Mouse (Mus musculus) liver, embryonic 14.5 days (tissue): ENCODE results near the gene Med29. TPM values are rescaled to one million over a fixed set of nuclear protein-coding genes. Genes with fewer than 3 reads are reported as not detected.

ENCODE experiments used
- ATAC-seq: fragments of 200-750 bp; cut with Nextera tagmentation; 2 replicates; pipeline ENCODE4 v1.8.0; 2017; ENCODE audit warnings: moderate number of reproducible peaks, mild to moderate bottlenecking, moderate library complexity; ENCODE audit not compliant: insufficient read depth
- DNase-seq, 3 experiments: peaks; one replicate each; pipeline ENCODE4 v3.0.0-alpha.2; 2012 to 2013; ENCODE audit warnings: low read depth in 3 of 3, low spot score in 3 of 3
- H3K27ac ChIP-seq: fragments of 300-500 bp; sonication (generic); 2 replicates; pipeline ENCODE4 v1.5.1; 2014; ENCODE audit warnings: moderate library complexity, mild to moderate bottlenecking, control low read depth, inconsistent platforms
- H3K27me3 ChIP-seq: fragments of 300-500 bp; sonication (generic); 2 replicates; pipeline ENCODE4 v1.6.1; 2014; ENCODE audit warnings: mild to moderate bottlenecking, low read length, moderate library complexity; ENCODE audit not compliant: control insufficient read depth, insufficient read depth
- H3K36me3 ChIP-seq: fragments of 300-500 bp; sonication (generic); replicated peaks from 2 replicates; pipeline ENCODE4 v1.6.1; 2014; ENCODE audit warnings: low read depth; ENCODE audit not compliant: control insufficient read depth, insufficient read depth
- H3K4me1 ChIP-seq, 2 experiments: fragments of 200-500 bp in 1 of 2; fragments of 300-500 bp in 1 of 2; sonication (generic) in 1 of 2; replicated peaks; 2 replicates each; pipeline ENCODE4 v1.6.1; 2012 to 2014; ENCODE audit warnings: antibody characterized with exemption in 1 of 2, inconsistent platforms in 1 of 2, low read length in 1 of 2; ENCODE audit not compliant: control insufficient read depth in 2 of 2, insufficient read depth in 2 of 2
- H3K4me2 ChIP-seq: fragments of 300-500 bp; sonication (generic); 2 replicates; pipeline ENCODE4 v1.6.1; 2014; ENCODE audit warnings: low read depth, mild to moderate bottlenecking, control low read depth, moderate library complexity
- H3K4me3 ChIP-seq, 2 experiments: fragments of 200-500 bp in 1 of 2; fragments of 300-500 bp in 1 of 2; sonication (generic) in 1 of 2; 2 replicates each; pipeline ENCODE4 v1.5.1; 2012 to 2014; ENCODE audit warnings: low read depth in 2 of 2, low read length in 2 of 2, mild to moderate bottlenecking in 2 of 2, control low read depth in 1 of 2, inconsistent platforms in 1 of 2, moderate library complexity in 1 of 2; ENCODE audit not compliant: insufficient read depth in 1 of 2
- H3K9ac ChIP-seq: fragments of 300-500 bp; sonication (generic); replicated peaks from 2 replicates; pipeline ENCODE4 v1.6.1; 2014; ENCODE audit warnings: mild to moderate bottlenecking, control low read depth, moderate library complexity
- H3K9me3 ChIP-seq: fragments of 300-500 bp; sonication (generic); 2 replicates; pipeline ENCODE4 v1.6.1; 2016; ENCODE audit warnings: low read length, mixed read lengths; ENCODE audit not compliant: control insufficient read depth
- CTCF ChIP-seq: IDR thresholded peaks from 2 replicates; pipeline ENCODE4 v1.5.1; 2016; ENCODE audit warnings: antibody characterized with exemption, low read depth, control low read depth
- EP300 ChIP-seq: IDR thresholded peaks from 2 replicates; pipeline ENCODE4 v1.6.1; 2016; ENCODE audit warnings: antibody characterized with exemption, low read depth
- WGBS: fragments of 180-500 bp; shearing (Covaris S2); extraction: QIAGEN DNeasy Blood & Tissue Kit; methylation state at CpG from one replicate; pipeline ENCODE4 v1.1.7; 2014; ENCODE audit not compliant: insufficient replicate concordance; 5-methylcytosine and 5-hydroxymethylcytosine counted together
- polyA plus RNA-seq, 2 experiments: library from polyadenylated mRNA; depleted of rRNA in 1 of 2; stranded (reverse) in 1 of 2; unstranded in 1 of 2; fragments of >200 nt; fragmentation: Nextera tagmentation in 1 of 2; extraction: Ambion mirVana in 1 of 2; gene quantifications; 2 replicates each; pipeline versions ENCODE4 v1.2.1 to v1.2.3; 2012 to 2014

The Med29 gene
- polyA plus RNA-seq, 2 experiments, result 21.0 to 27.2 TPM

- no peaks in the 10 kb centered on the region for H3K27me3 ChIP-seq
- no peak overlapping the region for H3K9ac ChIP-seq
- no peak overlapping the region for H3K4me3 ChIP-seq
- H3K4me2 ChIP-seq, result no peak overlapping the region
- peak overlapping the region; percentile 41 for H3K27ac ChIP-seq
- TF ChIP-seq EP300 (no peak), CTCF (no peak)
- H3K9me3 ChIP-seq, result no peaks in the 10 kb centered on the region
- H3K4me1 ChIP-seq, result peaks cover 46 to 54% of the 10 kb centered on the region in 2 experiments
- DNase-seq, result no peak
- H3K36me3 ChIP-seq, result peaks cover 3% of the 10 kb centered on the region
- 16% methylated on average over 1 of the region's 1 CpGs for WGBS
- ATAC-seq, result no peak
Measured at GRCm38 (mm10) chr7:28430512-28430911, 38.0 kb upstream of the Med29 start.

- Histone ChIP-seq H3K4me1 (peaks cover 25 to 27% of the 10 kb centered on the region in 2 experiments), H3K36me3 (peaks cover 12% of the 10 kb centered on the region), H3K27ac (no peak overlapping the region), H3K4me3 (no peak overlapping the region), H3K4me2 (no peak overlapping the region), H3K9me3 (no peaks in the 10 kb centered on the region), H3K27me3 (no peaks in the 10 kb centered on the region), H3K9ac (no peak overlapping the region)
- TF ChIP-seq EP300, result no peak
- TF ChIP-seq CTCF, result no peak
- DNase-seq, result no peak
- ATAC-seq, result no peak
Measured at GRCm38 (mm10) chr7:28427738-28428137, 35.2 kb upstream of the Med29 start.

- H3K4me1 ChIP-seq, result no peaks in the 10 kb centered on the region
- 84% methylated on average over 1 of the region's 1 CpGs for WGBS
- peaks cover 49% of the 10 kb centered on the region for H3K36me3 ChIP-seq
- DNase-seq, result no peak
- no peak overlapping the region for H3K4me2 ChIP-seq
- no peaks in the 10 kb centered on the region for H3K9me3 ChIP-seq
- no peak overlapping the region for H3K4me3 ChIP-seq
- no peak for ATAC-seq
- H3K9ac ChIP-seq, result no peak overlapping the region
- H3K27me3 ChIP-seq, result no peaks in the 10 kb centered on the region
- TF ChIP-seq CTCF (no peak), EP300 (no peak)
- H3K27ac ChIP-seq, result no peak overlapping the region
Measured at GRCm38 (mm10) chr7:28423018-28423417, 30.5 kb upstream of the Med29 start.

GRCm38 (mm10) chr7:28419416-28419815 is 26.9 kb upstream of the Med29 start:
- no peak for TF ChIP-seq CTCF
- no peak for TF ChIP-seq EP300
- Histone ChIP-seq H3K36me3 (peaks cover 59% of the 10 kb centered on the region), H3K4me2 (no peak overlapping the region), H3K27me3 (no peaks in the 10 kb centered on the region), H3K9me3 (no peaks in the 10 kb centered on the region), H3K9ac (no peak overlapping the region), H3K4me3 (no peak overlapping the region), H3K27ac (no peak overlapping the region), H3K4me1 (no peaks in the 10 kb centered on the region)
- 89% methylated on average over 2 of the region's 2 CpGs for WGBS
- ATAC-seq (no peak), DNase-seq (no peak)

GRCm38 (mm10) chr7:28418096-28418670 is 25.7 kb upstream of the Med29 start:
- DNase-seq (no peak), ATAC-seq (no peak)
- TF ChIP-seq EP300, result no peak
- TF ChIP-seq CTCF, result no peak
- Histone ChIP-seq H3K4me2 (no peak overlapping the region), H3K27ac (no peak overlapping the region), H3K27me3 (no peaks in the 10 kb centered on the region), H3K4me1 (no peaks in the 10 kb centered on the region), H3K9me3 (no peaks in the 10 kb centered on the region), H3K36me3 (peaks cover 65% of the 10 kb centered on the region), H3K9ac (no peak overlapping the region), H3K4me3 (no peak overlapping the region)
- WGBS, result 82% methylated on average over 8 of the region's 8 CpGs
